Mouse (Mus musculus): ENCODE data around the gene Calm2. TPM values are rescaled to one million over a fixed set of nuclear protein-coding genes. Genes with fewer than 3 reads are reported as not detected.

The Calm2 gene
- total RNA-seq (2023): 426 and 432 TPM in 2 replicates

GRCm38 (mm10) chr17:87446767-87447611, at the start of gene Calm2:
Gene Calm2, minus strand, starts transcription at chr17:87446935.

DNA sequence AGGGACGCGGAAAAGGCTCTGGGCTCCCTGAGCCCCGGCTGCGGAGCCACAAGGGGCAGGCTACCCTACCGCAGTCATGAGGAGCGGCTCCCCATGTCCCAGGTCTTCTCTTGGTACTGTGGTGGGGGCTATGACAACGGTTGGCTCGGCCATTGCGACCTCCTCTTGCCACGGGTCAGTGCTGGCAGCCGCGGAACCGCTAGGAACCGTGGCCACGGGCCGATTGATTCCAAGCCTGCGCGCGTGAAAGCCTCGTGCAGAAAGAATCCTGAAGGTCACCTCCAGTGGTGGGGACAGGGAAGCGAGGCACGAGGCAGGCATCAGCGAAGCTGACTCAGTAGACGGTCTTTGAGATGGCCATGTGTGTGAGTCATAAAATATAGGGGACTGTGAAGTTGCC, 19.2 kb downstream of the Calm2 start, which contains the start of gene Stpg4:
Gene Stpg4, minus strand, starts transcription at position 231 of the 400 bp plus-strand sequence.

Other genes with a start within 250 kb of the Calm2 start
- gene Mcfd2, start 181.0 kb downstream of the Calm2 start, total RNA-seq (2023): 22.7 and 31.1 TPM in 2 replicates
- gene Ttc7, start 164.0 kb downstream of the Calm2 start, total RNA-seq (2023): 157 and 219 TPM in 2 replicates
- gene Stpg4, start 19.2 kb downstream of the Calm2 start, total RNA-seq (2023): not detected in 2 replicates
- 0.29 TPM in 1 of 2 replicates, not detected in the other for gene Epcam, start 189.0 kb upstream of the Calm2 start, total RNA-seq (2023)
- gene Msh2, start 225.4 kb upstream of the Calm2 start, total RNA-seq (2023): 9.9 and 10.2 TPM in 2 replicates

All from neutrophil, adult 65 days (primary cell).